Mouse (Mus musculus): ENCODE measurements around the gene H2-Ke6.
"Not testable (repeated sequence)": the region's sequence is repeated elsewhere in the genome, so short reads cannot be mapped to it uniquely, and the experiment has no call there.

H2-Ke6 gene

GRCm38 (mm10) chr17:34029890-34030595 is 2.2 kb upstream of the H2-Ke6 start:
- DNase-seq (ENCODE audit: low read depth): no peak

- DNase-seq (ENCODE audit: low read depth): no peak
Measured at GRCm38 (mm10) chr17:34029150-34029889, 1.5 kb upstream of the H2-Ke6 start.

DNA sequence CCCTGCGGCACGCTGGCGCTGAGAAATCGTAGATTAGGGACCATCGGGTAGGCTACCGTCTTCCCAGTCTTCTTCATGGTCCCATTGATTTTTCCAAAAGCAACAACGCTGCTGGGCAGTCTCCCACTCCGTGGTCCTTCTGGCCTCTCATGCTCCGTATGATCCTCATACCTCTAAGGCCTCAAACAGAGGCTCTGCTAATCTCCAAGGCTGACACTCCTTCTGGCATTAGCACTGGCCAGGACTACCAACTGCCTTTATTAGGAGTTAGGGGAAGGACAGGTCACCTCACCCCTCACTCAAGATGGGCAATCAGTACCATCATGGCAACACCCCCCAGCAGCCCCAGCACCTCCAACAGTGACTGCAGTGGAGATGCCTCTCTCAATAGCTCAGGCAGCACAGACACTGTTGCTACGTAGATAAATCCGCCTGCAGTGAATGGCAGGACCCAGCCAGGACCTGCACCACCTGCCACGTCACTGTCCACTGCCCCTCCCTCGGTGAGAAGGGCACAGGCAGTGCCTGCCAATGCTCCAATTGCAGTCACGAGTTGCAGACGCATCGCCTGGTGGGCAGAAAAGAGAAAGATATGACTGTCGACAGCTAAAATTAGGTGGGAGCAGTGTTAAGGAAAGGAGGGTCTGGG is 765 bp upstream of the H2-Ke6 start:
- DNase-seq (ENCODE audit: low read depth): no peak

- peak; percentile 92 for DNase-seq (ENCODE audit: low read depth)
Measured at GRCm38 (mm10) chr17:34026917-34027655, 774 bp downstream of the H2-Ke6 start.

GRCm38 (mm10) chr17:34026221-34026620 is 1.6 kb downstream of the H2-Ke6 start:
- DNase-seq (ENCODE audit: low read depth): peak; percentile 55

DNA sequence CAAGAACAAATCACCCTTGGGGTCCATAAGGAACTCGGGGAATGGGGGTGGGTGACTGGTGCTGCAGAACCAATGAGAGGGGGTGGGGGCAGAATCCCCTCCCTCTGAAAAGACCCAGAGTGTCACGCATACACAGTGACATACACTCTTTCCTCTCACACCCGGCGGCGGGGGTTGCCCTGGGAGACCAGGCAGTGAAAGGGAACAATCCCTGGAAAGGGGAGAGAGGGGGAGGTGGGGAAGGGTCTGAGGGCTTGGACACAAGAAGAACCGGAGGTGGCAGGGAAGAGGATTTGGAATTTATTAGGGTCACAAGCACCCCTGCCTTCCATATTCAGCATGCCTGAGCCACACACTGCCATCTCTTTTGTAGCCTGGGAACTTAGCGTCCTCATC is 2.1 kb downstream of the H2-Ke6 start:
- DNase-seq (ENCODE audit: low read depth): no peak

DNA sequence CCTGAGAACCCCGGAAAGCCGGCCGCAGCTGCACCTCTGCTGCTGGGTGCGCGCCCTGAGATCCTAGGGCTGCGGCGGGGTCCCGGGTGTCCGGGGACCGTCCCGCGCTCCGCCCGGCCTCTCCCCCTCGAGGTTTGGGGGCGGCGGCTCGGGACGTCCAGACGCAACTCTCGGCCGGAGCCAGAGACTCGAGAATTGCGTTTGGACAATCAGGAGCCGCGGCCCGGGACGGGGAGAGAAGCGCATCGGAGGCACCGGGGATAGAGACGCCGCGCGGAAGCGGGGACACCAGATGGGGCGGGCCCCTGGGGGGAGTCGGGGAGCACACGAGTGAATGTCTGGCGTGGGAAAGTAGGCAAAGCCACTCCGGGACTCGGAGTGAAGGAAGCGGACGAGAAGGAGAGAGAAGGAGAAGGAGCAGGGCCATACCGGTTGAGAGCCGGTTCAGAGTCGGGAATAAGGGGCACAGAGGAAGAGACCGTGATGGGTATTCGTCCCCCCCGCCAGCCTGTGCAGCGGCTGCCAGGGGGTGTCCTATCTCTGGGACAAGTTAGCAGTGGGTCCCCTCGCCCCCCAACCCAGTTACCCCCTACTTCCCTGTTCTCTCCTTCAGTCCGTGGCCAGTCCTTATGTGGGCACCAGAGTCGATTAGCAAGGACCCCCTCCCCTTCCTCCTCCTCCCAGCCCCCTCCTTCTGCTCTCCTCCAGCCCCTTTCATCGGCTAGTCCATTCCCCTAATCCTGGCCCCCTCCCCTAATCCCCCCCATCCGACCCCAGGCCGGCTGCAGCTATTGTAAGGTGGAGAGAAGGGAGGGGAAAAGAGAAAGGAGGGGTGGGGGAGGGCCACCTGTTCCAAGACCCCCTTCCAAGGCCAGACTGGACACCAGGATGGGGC is 2.8 kb downstream of the H2-Ke6 start:
- DNase-seq (ENCODE audit: low read depth): no peak

DNA sequence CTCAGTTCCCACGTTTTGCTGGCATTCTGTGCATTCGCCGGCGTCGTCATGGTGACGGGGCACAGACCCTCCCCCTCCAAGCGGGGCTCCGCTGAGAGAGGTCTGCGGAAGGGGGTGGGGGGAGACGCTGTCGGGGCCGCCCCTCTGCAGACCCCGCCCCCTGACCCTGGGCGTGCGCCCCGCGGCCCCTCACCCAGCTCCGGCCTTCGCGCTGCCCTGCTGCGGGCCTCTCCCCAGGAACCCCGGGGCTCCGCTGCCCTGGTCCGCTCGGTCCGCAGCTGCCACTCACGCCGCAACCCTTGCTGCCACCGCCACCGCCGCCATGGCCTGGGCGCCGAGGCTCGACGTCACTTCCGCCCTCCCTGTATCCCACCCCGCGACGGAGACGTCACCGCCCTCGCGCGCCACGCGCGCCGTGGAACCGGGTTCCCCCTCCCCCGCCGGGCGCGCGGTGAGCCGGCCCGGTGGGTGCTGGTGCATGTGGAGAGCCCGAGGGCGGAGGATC is 3.5 kb downstream of the H2-Ke6 start, which contains the start of gene Ring1:
Gene Ring1, minus strand, starts transcription at position 364 of the 505 bp plus-strand sequence.
- peak; percentile 93 for DNase-seq (ENCODE audit: low read depth)

GRCm38 (mm10) chr17:34023678-34024077 is 4.2 kb downstream of the H2-Ke6 start:
- no peak for DNase-seq (ENCODE audit: low read depth)

GRCm38 (mm10) chr17:34022987-34023386 is 4.9 kb downstream of the H2-Ke6 start:
- DNase-seq (ENCODE audit: low read depth): no peak

DNA sequence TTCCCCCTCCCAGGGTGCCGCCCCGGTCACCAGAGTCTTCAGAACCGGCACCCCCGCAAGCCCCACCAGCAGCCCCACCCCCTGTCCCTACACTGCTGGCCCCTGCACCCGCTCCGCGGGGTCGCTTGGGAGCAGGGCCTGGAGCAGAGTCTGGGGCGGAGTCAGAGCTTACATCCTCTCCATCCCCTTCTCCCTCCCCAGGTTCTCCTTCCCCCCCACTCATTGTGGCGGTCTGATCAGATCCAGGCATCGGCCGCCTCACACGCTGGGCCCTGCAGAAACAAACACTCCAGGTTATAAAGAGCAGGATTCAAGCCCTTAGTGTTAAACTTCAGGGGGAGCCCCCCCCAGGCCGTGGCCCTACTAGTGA is 5.5 kb downstream of the H2-Ke6 start:
- DNase-seq (ENCODE audit: low read depth): no peak

DNA sequence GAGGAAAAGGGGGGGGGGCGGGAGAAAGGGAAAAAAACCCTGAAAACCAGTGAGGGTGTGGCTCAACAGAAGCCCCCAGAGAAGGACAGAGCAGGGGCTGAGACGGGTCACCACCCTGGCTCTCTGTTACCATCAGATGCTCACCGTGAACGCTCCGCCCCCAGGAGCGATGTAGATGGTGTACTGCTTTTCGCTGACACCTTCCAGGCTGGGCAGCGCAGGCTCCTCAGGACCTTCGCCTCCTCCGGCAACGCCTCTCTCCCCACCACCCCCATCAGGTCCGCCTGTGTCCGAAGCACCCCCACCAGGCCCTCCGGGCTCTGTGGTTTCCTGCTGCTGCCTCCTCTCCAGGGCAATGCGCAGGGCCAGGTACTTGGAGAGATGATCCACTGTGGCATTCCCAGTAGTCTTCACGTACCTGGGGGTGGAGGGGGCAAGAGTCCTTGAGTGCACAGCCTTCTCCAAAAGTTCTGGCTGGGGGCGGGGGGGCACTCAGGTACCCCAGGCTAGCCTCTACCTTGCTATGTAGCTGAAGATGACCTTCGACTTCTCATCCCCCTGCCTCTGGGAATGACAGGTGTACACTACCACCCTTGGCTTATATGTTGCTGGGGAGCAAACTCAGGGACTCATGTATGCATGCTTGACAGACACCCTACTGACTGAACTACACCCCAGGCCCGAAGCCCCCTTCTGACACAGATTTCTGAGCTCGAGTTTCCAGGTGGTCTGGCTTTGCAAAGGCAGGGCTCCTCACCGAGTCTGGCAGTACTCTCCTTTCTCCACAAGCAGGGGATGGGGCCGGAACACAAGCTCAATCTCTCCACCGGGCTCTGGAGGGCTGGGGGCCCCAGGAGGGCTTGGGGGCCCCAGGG is 6.1 kb downstream of the H2-Ke6 start:
- no peak for DNase-seq (ENCODE audit: low read depth)

DNA sequence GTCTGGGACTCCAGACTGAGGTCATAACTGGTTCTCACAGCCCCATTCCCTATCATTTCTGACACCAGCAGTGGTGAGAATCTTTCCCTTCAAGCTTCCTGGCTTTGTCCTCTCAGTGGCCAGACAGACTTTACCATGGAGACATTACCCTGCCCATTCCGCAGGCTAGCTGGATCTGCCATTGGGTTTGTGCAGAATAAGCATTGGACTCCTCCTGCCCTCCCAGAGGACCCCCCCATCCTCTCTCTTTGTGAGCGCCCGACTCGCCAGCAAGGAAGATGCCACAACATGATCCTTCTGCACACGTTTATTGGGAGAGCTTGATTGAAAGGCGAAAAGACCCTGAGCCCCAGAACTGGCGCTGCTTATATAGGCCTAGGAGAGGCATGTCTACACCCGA is 14.4 kb downstream of the H2-Ke6 start:
- DNase-seq (ENCODE audit: low read depth): no peak

GRCm38 (mm10) chr17:34010156-34010555 is 17.7 kb downstream of the H2-Ke6 start:
- DNase-seq (ENCODE audit: low read depth): no peak

GRCm38 (mm10) chr17:34006570-34006969 is 21.3 kb downstream of the H2-Ke6 start:
- DNase-seq (ENCODE audit: low read depth): no peak

DNA sequence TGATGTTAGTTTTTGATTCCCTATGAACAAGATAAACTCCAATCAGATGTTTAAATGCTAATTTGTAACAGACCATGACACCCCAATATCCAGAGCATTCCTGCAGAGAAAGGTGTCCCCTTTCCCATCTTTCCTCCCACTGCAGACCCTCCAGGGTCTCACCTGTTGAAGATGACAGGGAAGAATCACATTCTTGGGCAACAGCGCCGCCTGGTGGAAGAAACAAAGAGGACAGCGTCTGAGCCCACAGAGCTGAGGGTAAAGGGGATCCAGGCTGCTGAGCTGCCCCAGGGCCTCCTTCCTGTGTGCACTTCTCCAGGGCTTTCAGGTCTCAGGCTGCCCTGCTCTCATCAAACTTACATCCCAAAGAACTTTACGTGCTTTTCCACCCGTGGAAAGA is 24.4 kb downstream of the H2-Ke6 start:
- DNase-seq (ENCODE audit: low read depth): peak; percentile 86

DNA sequence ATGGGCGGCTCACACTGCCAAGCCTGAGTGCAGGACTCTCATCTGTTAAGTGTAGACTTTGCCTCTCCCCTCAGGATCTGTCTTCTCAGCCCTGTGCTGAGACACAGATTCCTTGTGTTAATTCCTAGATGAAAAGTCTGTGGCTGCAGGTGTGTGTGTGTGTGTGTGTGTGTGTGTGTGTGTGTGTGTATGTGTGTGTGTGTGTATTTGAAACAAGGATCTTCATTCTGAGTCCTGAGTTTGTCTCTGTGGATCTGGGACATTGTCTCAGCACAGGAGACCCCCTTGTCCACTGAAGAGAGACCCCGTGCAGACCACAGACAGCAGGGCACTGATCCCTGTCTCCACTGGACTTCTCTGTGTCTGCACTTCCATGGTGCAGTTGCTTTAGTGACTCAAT is 27.1 kb downstream of the H2-Ke6 start:
- DNase-seq (ENCODE audit: low read depth): not testable (repeated sequence)

GRCm38 (mm10) chr17:34000150-34000537 is 27.7 kb downstream of the H2-Ke6 start, which contains the start of gene H2-K1:
TSS of gene H2-K1 (minus strand) at chr17:34000347.
- DNase-seq (ENCODE audit: low read depth): peak; percentile 99

- peak; percentile 69 for DNase-seq (ENCODE audit: low read depth)
Measured at GRCm38 (mm10) chr17:33999341-34000149, 28.3 kb downstream of the H2-Ke6 start.

Measured in induced T-regulatory cell, adult 2 months (primary cell).